Mouse (Mus musculus): Measurements from ENCODE around the gene G3bp1. TPM values are rescaled to one million over a fixed set of nuclear protein-coding genes. Genes with fewer than 3 reads are reported as not detected.

The G3bp1 gene
- polyA plus RNA-seq, 2 experiments, result 27.7 to 58.4 TPM

DNA sequence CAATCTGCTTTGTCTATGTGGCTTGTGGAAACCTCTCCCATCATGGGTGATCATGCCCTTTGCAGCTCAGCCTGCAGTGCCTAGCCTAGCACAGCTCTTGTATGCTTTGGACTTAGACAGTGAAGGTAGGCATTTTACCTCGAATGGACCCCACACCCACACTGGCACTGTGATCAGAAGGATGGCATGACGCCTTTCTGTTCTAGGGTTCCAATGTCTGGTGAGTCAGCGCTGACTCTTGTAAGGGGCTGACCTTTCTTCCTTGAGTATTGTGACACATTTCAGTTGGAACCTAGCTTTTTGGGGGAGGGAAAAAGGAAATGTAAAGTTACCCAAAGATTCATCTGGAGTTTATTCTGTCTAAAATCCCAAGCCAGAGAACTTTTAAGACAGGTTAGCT is 36.0 kb downstream of the G3bp1 start:
- 58% methylated on average over 3 of the region's 3 CpGs for WGBS (ENCODE audit: insufficient replicate concordance)
- no peak for TF ChIP-seq EP300 (IDR thresholded peaks at IDR 0.05; ENCODE audit: low read depth)
- TF ChIP-seq CTCF (IDR thresholded peaks at IDR 0.05; ENCODE audit: low read depth), result no peak
- no peaks in the 10 kb centered on the region for H3K27me3 ChIP-seq (ENCODE audit: control insufficient read depth, insufficient read depth, low read length)

GRCm38 (mm10) chr11:55511374-55511773 is 41.9 kb downstream of the G3bp1 start:
- no peaks in the 10 kb centered on the region for H3K9me3 ChIP-seq (ENCODE audit: control insufficient read depth, low read length)
- no peak overlapping the region for H3K4me2 ChIP-seq (ENCODE audit: low read depth)
- 41% methylated on average over 5 of the region's 5 CpGs for WGBS (ENCODE audit: insufficient replicate concordance)
- no peaks in the 10 kb centered on the region for H3K4me1 ChIP-seq (replicated peaks; ENCODE audit: control insufficient read depth in 2 of 2, insufficient read depth in 2 of 2, low read length in 1 of 2)
- no peak for TF ChIP-seq EP300 (IDR thresholded peaks at IDR 0.05; ENCODE audit: low read depth)
- TF ChIP-seq CTCF (IDR thresholded peaks at IDR 0.05; ENCODE audit: low read depth), result peak; percentile 65
- H3K27me3 ChIP-seq (ENCODE audit: control insufficient read depth, insufficient read depth, low read length), result no peaks in the 10 kb centered on the region
- H3K4me3 ChIP-seq (ENCODE audit: insufficient read depth in 1 of 2, low read depth in 2 of 2, low read length in 2 of 2), result no peak overlapping the region
- no peaks in the 10 kb centered on the region for H3K36me3 ChIP-seq (replicated peaks; ENCODE audit: control insufficient read depth, insufficient read depth, low read depth)
- H3K27ac ChIP-seq, result no peak overlapping the region
- no peak for ATAC-seq (ENCODE audit: insufficient read depth)
- no peak overlapping the region for H3K9ac ChIP-seq (replicated peaks)
- no peak for DNase-seq (ENCODE audit: low read depth in 3 of 3, low spot score in 3 of 3)

More for the DNA sequence above, 36.0 kb downstream of the G3bp1 start:
- no peak for DNase-seq (ENCODE audit: low read depth in 3 of 3, low spot score in 3 of 3)
- ATAC-seq (ENCODE audit: insufficient read depth), result no peak
- no peak overlapping the region for H3K4me2 ChIP-seq (ENCODE audit: low read depth)
- H3K4me3 ChIP-seq (ENCODE audit: insufficient read depth in 1 of 2, low read depth in 2 of 2, low read length in 2 of 2), result no peak overlapping the region
- no peaks in the 10 kb centered on the region for H3K4me1 ChIP-seq (replicated peaks; ENCODE audit: control insufficient read depth in 2 of 2, insufficient read depth in 2 of 2, low read length in 1 of 2)
- H3K9me3 ChIP-seq (ENCODE audit: control insufficient read depth, low read length), result no peaks in the 10 kb centered on the region
- H3K9ac ChIP-seq (replicated peaks), result no peak overlapping the region
- H3K27ac ChIP-seq, result no peak overlapping the region
- peaks cover 4% of the 10 kb centered on the region for H3K36me3 ChIP-seq (replicated peaks; ENCODE audit: control insufficient read depth, insufficient read depth, low read depth)

DNA sequence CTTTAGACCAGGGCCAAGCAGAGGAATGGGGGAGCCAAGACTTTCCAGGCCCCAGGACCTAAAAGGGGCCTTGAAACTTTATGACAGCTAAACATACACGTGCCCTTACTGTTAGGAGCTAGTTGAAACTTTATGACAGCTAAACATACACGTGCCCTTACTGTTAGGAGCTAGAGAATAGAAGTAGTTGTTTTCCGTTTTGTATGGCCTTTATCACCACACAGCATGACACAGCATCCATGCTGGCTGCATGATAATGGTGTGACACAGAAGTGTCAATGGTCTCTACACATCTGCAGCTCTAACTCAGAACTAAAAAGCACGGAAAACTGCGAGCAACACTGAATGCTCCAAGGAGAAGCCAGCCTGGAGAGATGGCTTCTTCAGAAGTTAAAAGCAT is 48.2 kb downstream of the G3bp1 start:
- no peak overlapping the region for H3K4me2 ChIP-seq (ENCODE audit: low read depth)
- DNase-seq (ENCODE audit: low read depth in 3 of 3, low spot score in 3 of 3) (no peak), ATAC-seq (ENCODE audit: insufficient read depth) (no peak)
- no peak overlapping the region for H3K9ac ChIP-seq (replicated peaks)
- 30% methylated on average over 5 of the region's 5 CpGs for WGBS (ENCODE audit: insufficient replicate concordance)
- no peaks in the 10 kb centered on the region for H3K27me3 ChIP-seq (ENCODE audit: control insufficient read depth, insufficient read depth, low read length)
- H3K4me1 ChIP-seq (replicated peaks; ENCODE audit: control insufficient read depth in 2 of 2, insufficient read depth in 2 of 2, low read length in 1 of 2), result no peaks in the 10 kb centered on the region; a peak in 1 of 4 replicates
- H3K4me3 ChIP-seq (ENCODE audit: insufficient read depth in 1 of 2, low read depth in 2 of 2, low read length in 2 of 2), result no peak overlapping the region
- H3K27ac ChIP-seq, result no peak overlapping the region
- no peak for TF ChIP-seq CTCF (IDR thresholded peaks at IDR 0.05; ENCODE audit: low read depth)
- no peak; the same call in 1 of the 2 replicates for TF ChIP-seq EP300 (IDR thresholded peaks at IDR 0.05; ENCODE audit: low read depth)
- no peaks in the 10 kb centered on the region for H3K36me3 ChIP-seq (replicated peaks; ENCODE audit: control insufficient read depth, insufficient read depth, low read depth)
- no peaks in the 10 kb centered on the region for H3K9me3 ChIP-seq (ENCODE audit: control insufficient read depth, low read length)

GRCm38 (mm10) chr11:55518806-55519674 is 49.6 kb downstream of the G3bp1 start:
- no peaks in the 10 kb centered on the region for H3K27me3 ChIP-seq (ENCODE audit: control insufficient read depth, insufficient read depth, low read length)
- no peaks in the 10 kb centered on the region for H3K9me3 ChIP-seq (ENCODE audit: control insufficient read depth, low read length)
- no peak overlapping the region for H3K9ac ChIP-seq (replicated peaks)
- no peak overlapping the region for H3K4me2 ChIP-seq (ENCODE audit: low read depth)
- no peak overlapping the region for H3K4me3 ChIP-seq (ENCODE audit: insufficient read depth in 1 of 2, low read depth in 2 of 2, low read length in 2 of 2)
- no peaks in the 10 kb centered on the region; a peak in 1 of 4 replicates for H3K4me1 ChIP-seq (replicated peaks; ENCODE audit: control insufficient read depth in 2 of 2, insufficient read depth in 2 of 2, low read length in 1 of 2)
- H3K36me3 ChIP-seq (replicated peaks; ENCODE audit: control insufficient read depth, insufficient read depth, low read depth), result no peaks in the 10 kb centered on the region
- peak; percentile 95 for TF ChIP-seq CTCF (IDR thresholded peaks at IDR 0.05; ENCODE audit: low read depth)
- no peak for TF ChIP-seq EP300 (IDR thresholded peaks at IDR 0.05; ENCODE audit: low read depth)
- DNase-seq (ENCODE audit: low read depth in 3 of 3, low spot score in 3 of 3), result peak in 2 of 3 experiments; percentile 12 to 16
- 5% methylated on average over 9 of the region's 9 CpGs for WGBS (ENCODE audit: insufficient replicate concordance)
- ATAC-seq (ENCODE audit: insufficient read depth), result no peak
- no peak overlapping the region for H3K27ac ChIP-seq

DNA sequence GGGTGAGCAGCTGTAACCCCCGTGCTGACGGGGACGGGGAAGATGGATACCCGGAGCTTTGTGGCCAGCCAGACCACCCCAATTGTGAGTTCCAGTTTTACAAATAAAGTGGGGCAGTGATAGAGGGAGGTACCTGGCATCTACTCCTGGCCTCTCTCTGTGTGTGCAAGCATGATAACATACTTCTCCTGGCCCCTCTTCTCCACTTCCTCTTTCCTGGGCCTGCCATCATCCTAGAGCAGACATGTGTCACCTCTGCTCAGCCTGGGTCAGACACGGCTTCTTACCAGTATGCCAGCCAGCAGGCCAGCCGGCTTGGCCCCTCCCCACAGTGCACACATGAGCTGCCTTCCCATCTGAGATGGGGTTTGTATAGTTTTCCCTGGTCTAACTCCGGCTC is 61.3 kb downstream of the G3bp1 start:
- ATAC-seq (ENCODE audit: insufficient read depth), result no peak

More for the DNA sequence above, 61.3 kb downstream of the G3bp1 start:
- Histone ChIP-seq H3K4me3 (ENCODE audit: insufficient read depth in 1 of 2, low read depth in 2 of 2, low read length in 2 of 2) (no peak overlapping the region), H3K27ac (no peak overlapping the region), H3K9ac (replicated peaks) (no peak overlapping the region), H3K27me3 (ENCODE audit: control insufficient read depth, insufficient read depth, low read length) (no peaks in the 10 kb centered on the region), H3K9me3 (ENCODE audit: control insufficient read depth, low read length) (no peaks in the 10 kb centered on the region), H3K4me2 (ENCODE audit: low read depth) (no peak overlapping the region), H3K36me3 (replicated peaks; ENCODE audit: control insufficient read depth, insufficient read depth, low read depth) (no peaks in the 10 kb centered on the region), H3K4me1 (replicated peaks; ENCODE audit: control insufficient read depth in 2 of 2, insufficient read depth in 2 of 2, low read length in 1 of 2) (no peaks in the 10 kb centered on the region)
- WGBS (ENCODE audit: insufficient replicate concordance), result 18% methylated on average over 7 of the region's 7 CpGs
- no peak for DNase-seq (ENCODE audit: low read depth in 3 of 3, low spot score in 3 of 3)
- TF ChIP-seq CTCF (IDR thresholded peaks at IDR 0.05; ENCODE audit: low read depth), result no peak
- no peak for TF ChIP-seq EP300 (IDR thresholded peaks at IDR 0.05; ENCODE audit: low read depth)

Data from liver, embryonic 14.5 days (tissue).